Mouse (Mus musculus) kidney, postnatal 36 days (tissue): ENCODE data around the gene Sema3a.
"Not testable (repeated sequence)": the region's sequence is repeated elsewhere in the genome, so short reads cannot be mapped to it uniquely, and the experiment has no call there.

Experiments
- DNase-seq, 2 experiments: peaks; one replicate each; pipeline ENCODE4 v3.0.0; 2021 to 2022; ENCODE audit warnings: mixed read lengths in 2 of 2

Sema3a gene

GRCm38 (mm10) chr5:13431827-13432226 is 306.6 kb downstream of the Sema3a start:
- no peak for DNase-seq

GRCm38 (mm10) chr5:13432574-13432973 is 307.4 kb downstream of the Sema3a start:
- DNase-seq, result peak in 1 of 2 experiments; percentile 2

- DNase-seq, result no peak
These were observed 308.1 kb downstream of the Sema3a start for GRCm38 (mm10) chr5:13433303-13433702.

- DNase-seq, result peak; percentile 4 to 8
These were observed 315.9 kb downstream of the Sema3a start for GRCm38 (mm10) chr5:13441112-13441511.

GRCm38 (mm10) chr5:13460182-13461001 is 335.2 kb downstream of the Sema3a start:
- no peak for DNase-seq

- DNase-seq, result no peak
These were observed 343.6 kb downstream of the Sema3a start for GRCm38 (mm10) chr5:13468856-13469255.

GRCm38 (mm10) chr5:13469401-13469800 is 344.2 kb downstream of the Sema3a start:
- DNase-seq, result no peak

- peak; percentile 14 to 20 for DNase-seq
These were observed 345.1 kb downstream of the Sema3a start for GRCm38 (mm10) chr5:13470057-13470905.

GRCm38 (mm10) chr5:13477653-13478052 is 352.4 kb downstream of the Sema3a start:
- DNase-seq, result no peak

- DNase-seq, result no peak
These were observed 363.5 kb downstream of the Sema3a start for GRCm38 (mm10) chr5:13488671-13489070.

GRCm38 (mm10) chr5:13495967-13496366 is 370.8 kb downstream of the Sema3a start:
- DNase-seq, result not testable (repeated sequence)

- no peak for DNase-seq
These were observed 374.6 kb downstream of the Sema3a start for GRCm38 (mm10) chr5:13499835-13500234.

- DNase-seq, result no peak
These were observed 380.8 kb downstream of the Sema3a start for GRCm38 (mm10) chr5:13505839-13506499.

GRCm38 (mm10) chr5:13509163-13509562 is 383.9 kb downstream of the Sema3a start:
- DNase-seq, result no peak

- DNase-seq, result no peak
These were observed 391.8 kb downstream of the Sema3a start for GRCm38 (mm10) chr5:13517018-13517417.

- no peak for DNase-seq
These were observed 400.4 kb downstream of the Sema3a start for GRCm38 (mm10) chr5:13525597-13525996.

- no peak for DNase-seq
These were observed 401.8 kb downstream of the Sema3a start for GRCm38 (mm10) chr5:13527037-13527464.

GRCm38 (mm10) chr5:13529226-13529625 is 404.0 kb downstream of the Sema3a start:
- no peak for DNase-seq

- peak; percentile 6 to 14 for DNase-seq
These were observed 422.4 kb downstream of the Sema3a start for GRCm38 (mm10) chr5:13547472-13548209.

GRCm38 (mm10) chr5:13548210-13548554 is 423.0 kb downstream of the Sema3a start:
- no peak for DNase-seq

GRCm38 (mm10) chr5:13549080-13549479 is 423.9 kb downstream of the Sema3a start:
- DNase-seq, result no peak

- DNase-seq, result no peak
These were observed 425.7 kb downstream of the Sema3a start for GRCm38 (mm10) chr5:13550953-13551352.
